Mouse (Mus musculus): ENCODE measurements around the gene Mmp19. TPM values are rescaled to one million over a fixed set of nuclear protein-coding genes. Genes with fewer than 3 reads are reported as not detected.

Mmp19 gene
- polyA plus RNA-seq, 1 experiment from 2014 or later: 0.60 TPM

DNA sequence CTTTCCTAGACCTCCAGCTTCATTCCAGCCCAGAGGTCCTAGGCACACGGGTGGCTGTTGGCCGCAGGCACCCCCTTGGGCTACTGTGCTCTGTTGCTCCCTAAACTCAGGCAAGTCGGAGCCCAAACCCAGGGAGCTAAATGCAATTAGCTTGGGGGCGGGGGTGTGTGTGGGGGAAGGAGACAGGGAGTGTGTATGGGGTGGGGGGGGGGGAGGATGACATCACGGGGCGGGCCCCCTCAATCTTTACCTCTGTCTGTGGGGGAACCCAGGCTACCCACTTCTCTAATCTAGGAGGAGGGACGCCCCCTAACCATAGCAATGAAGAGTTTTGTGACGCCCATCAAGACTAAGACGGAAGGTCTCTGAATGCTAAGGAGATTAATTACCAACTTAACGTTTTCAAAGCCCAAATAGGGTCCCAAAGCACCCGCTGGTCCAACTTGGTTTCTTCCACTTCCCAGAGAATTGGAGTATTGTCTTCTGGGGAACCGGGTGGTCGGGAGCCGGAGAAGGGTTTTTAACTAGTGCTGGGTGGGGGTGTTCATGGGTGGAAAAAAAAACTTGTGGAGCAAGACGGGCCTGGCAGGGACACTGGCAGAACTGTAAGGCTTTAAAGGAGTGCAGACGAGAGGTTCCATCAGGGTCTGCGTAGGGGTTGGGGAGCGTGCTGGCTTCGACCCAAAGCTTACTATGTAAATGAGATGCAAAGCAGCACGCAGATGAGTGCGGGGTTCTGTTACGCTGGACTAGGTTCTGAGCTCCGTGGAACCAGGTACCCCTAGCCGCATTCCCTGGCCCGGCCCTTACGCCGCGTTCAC lies 13.8 kb downstream of the Mmp19 start, which contains the start of gene Tmem198b:
Gene Tmem198b, minus strand, starts transcription at position 100 of the 821 bp plus-strand sequence.
- ATAC-seq (replicated peaks; ENCODE audit: low FRiP score) (peak; percentile 78), DNase-seq (ENCODE audit: low spot score) (peak; percentile 88)
- H3K27ac ChIP-seq (ENCODE audit: low read depth, low read length): peak within 1 kb of the TSS; percentile 89
- H3K36me3 ChIP-seq (ENCODE audit: control insufficient read depth, insufficient read depth, low read length): no peaks in the 10 kb centered on the region; the same call in 1 of the 2 replicates
- peak within 1 kb of the TSS; percentile 59 for H3K4me3 ChIP-seq (ENCODE audit: low read depth, low read length)
- peak within 1 kb of the TSS; percentile 91 for H3K9ac ChIP-seq (ENCODE audit: low read length)
- no peaks in the 10 kb centered on the region for H3K27me3 ChIP-seq (ENCODE audit: control insufficient read depth, insufficient read depth, low read length)
- peak within 1 kb of the TSS; percentile 65 for H3K4me2 ChIP-seq (ENCODE audit: low read depth, low read length, severe bottlenecking)
- H3K9me3 ChIP-seq (ENCODE audit: control insufficient read depth, low read length): no peaks in the 10 kb centered on the region
- under 1% methylated on average over 28 of the region's 28 CpGs for WGBS
- H3K4me1 ChIP-seq (replicated peaks; ENCODE audit: control insufficient read depth, insufficient read depth, low read length): peaks cover 13% of the 10 kb centered on the region; the same call in 1 of the 2 replicates

DNA sequence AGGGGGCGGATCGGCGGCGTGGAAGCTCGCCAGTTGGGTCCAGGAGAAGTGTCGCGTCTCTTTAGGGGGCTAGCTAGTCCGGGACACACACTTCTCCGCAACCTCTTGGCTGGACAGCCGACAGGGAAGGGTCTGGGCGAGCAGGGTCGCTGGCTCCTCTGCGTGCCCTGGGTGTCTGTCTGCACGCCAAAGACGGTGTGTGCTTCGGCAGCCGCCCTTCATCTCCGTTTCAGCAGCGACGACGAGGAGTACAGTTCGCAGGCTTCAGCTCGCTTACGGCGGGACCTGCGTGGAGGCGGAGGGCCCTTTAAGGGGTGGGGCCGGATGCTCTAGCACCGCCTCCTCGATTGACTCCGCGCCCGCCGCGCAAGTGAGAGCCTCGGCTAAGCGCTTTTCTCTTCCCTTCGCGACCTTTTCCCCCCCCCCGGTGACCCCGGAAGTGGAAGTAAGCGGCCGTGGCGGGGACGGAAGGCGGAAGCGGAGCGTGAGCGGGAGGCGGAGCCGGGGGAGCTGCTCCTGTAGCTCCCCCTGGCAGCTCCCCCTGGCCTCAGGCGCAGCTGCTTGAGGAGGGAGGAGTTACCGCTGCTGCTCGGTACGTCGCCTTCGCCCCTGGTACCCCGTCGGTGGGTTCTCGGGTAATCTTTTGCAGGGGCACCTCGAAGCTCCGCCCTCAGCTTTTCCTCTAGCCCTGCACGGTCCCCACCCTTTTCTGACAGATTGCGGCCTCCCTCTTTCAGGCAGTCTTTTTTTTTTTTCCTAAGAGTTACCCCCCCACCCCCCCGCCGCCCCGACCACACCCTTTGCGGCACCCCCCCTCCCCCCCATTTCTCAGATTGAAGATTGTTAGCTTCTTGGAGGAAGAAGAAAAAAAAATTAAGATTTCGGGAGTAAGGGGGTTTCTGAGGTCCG lies 14.6 kb downstream of the Mmp19 start:
- Histone ChIP-seq H3K27me3 (ENCODE audit: control insufficient read depth, insufficient read depth, low read length) (no peaks in the 10 kb centered on the region), H3K27ac (ENCODE audit: low read depth, low read length) (peak overlapping the region; percentile 89), H3K9ac (ENCODE audit: low read length) (peak overlapping the region; percentile 91), H3K4me2 (ENCODE audit: low read depth, low read length, severe bottlenecking) (peak overlapping the region; percentile 65), H3K4me3 (ENCODE audit: low read depth, low read length) (peak overlapping the region; percentile 59), H3K36me3 (ENCODE audit: control insufficient read depth, insufficient read depth, low read length) (no peaks in the 10 kb centered on the region; the same call in 1 of the 2 replicates), H3K9me3 (ENCODE audit: control insufficient read depth, low read length) (no peaks in the 10 kb centered on the region), H3K4me1 (replicated peaks; ENCODE audit: control insufficient read depth, insufficient read depth, low read length) (peaks cover 13% of the 10 kb centered on the region; the same call in 1 of the 2 replicates)
- DNase-seq (ENCODE audit: low spot score): peak; percentile 99
- under 1% methylated on average over 68 of the region's 70 CpGs for WGBS
- ATAC-seq (replicated peaks; ENCODE audit: low FRiP score): peak; percentile 92

DNA sequence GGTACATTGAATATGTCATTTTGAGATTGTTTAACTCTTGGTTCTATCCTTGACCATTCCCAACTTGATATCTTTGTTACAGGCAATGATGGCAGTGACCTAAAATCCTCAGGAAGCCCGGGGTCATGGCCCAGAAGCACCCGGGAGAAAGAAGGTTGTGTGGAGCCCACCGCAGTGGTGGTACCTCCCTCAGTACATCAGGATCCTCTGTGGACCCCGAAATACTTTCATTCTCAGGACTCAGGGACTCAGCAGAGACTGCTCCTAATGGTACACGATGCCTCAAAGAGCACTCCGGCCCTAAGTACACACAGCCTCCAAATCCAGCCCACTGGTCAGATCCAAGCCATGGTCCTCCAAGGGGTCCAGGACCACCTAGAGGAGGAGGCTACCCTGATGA lies 15.4 kb downstream of the Mmp19 start:
- Histone ChIP-seq H3K4me1 (replicated peaks; ENCODE audit: control insufficient read depth, insufficient read depth, low read length) (peaks cover 13% of the 10 kb centered on the region; the same call in 1 of the 2 replicates), H3K27ac (ENCODE audit: low read depth, low read length) (peak overlapping the region; percentile 89; the same call in 1 of the 2 replicates), H3K36me3 (ENCODE audit: control insufficient read depth, insufficient read depth, low read length) (no peaks in the 10 kb centered on the region; the same call in 1 of the 2 replicates), H3K4me3 (ENCODE audit: low read depth, low read length) (peak overlapping the region; percentile 59), H3K4me2 (ENCODE audit: low read depth, low read length, severe bottlenecking) (peak overlapping the region; percentile 65), H3K27me3 (ENCODE audit: control insufficient read depth, insufficient read depth, low read length) (no peaks in the 10 kb centered on the region), H3K9me3 (ENCODE audit: control insufficient read depth, low read length) (no peaks in the 10 kb centered on the region), H3K9ac (ENCODE audit: low read length) (peak overlapping the region; percentile 91)
- DNase-seq (ENCODE audit: low spot score) (no peak), ATAC-seq (replicated peaks; ENCODE audit: low FRiP score) (no peak)
- 78% methylated on average over 6 of the region's 6 CpGs for WGBS

DNA sequence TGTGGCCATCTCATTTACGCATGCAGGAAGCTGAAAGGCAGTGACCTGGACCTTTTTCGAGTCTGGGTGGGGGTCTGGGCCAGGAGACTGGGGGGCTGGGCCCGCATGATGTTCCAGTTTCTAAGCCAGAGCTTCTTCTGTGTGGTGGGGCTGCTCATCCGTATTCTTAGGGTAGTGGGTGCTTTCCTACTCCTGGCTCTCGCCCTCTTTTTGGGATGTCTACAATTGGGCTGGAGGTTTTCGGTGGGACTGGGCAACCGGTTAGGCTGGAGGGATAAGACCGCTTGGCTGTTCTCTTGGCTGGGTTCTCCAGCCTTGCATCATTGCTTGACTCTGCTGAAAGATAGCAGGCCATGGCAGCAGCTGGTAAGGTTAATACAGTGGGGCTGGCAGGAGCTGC lies 16.3 kb downstream of the Mmp19 start:
- ATAC-seq (replicated peaks; ENCODE audit: low FRiP score) (no peak), DNase-seq (ENCODE audit: low spot score) (no peak)
- Histone ChIP-seq H3K27ac (ENCODE audit: low read depth, low read length) (no peak overlapping the region), H3K4me1 (replicated peaks; ENCODE audit: control insufficient read depth, insufficient read depth, low read length) (peaks cover 13% of the 10 kb centered on the region; the same call in 1 of the 2 replicates), H3K36me3 (ENCODE audit: control insufficient read depth, insufficient read depth, low read length) (no peaks in the 10 kb centered on the region; the same call in 1 of the 2 replicates), H3K4me2 (ENCODE audit: low read depth, low read length, severe bottlenecking) (peak overlapping the region; percentile 65), H3K9me3 (ENCODE audit: control insufficient read depth, low read length) (no peaks in the 10 kb centered on the region), H3K27me3 (ENCODE audit: control insufficient read depth, insufficient read depth, low read length) (no peaks in the 10 kb centered on the region), H3K4me3 (ENCODE audit: low read depth, low read length) (peak overlapping the region; percentile 59; the same call in 1 of the 2 replicates), H3K9ac (ENCODE audit: low read length) (no peak overlapping the region; the same call in 1 of the 2 replicates)
- 94% methylated on average over 8 of the region's 8 CpGs for WGBS

DNA sequence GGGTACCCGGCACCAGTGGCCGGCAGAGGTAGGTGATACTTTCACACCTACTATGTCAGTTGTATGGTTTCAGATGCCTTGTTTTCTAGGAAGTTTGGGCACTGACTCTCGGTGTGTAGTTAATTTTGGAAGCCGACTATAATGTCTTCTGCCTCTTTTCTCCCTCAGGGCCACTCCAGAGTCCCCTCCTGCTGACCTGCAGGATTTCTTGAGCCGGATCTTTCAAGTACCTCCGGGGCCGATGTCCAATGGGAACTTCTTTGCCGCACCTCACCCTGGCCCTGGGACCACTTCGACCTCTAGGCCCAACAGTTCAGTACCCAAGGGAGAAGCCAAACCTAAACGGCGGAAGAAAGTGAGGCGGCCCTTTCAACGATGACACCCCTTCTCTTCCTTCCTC lies 26.3 kb downstream of the Mmp19 start, which contains the start of gene Sarnp:
Gene Sarnp, plus strand, starts transcription at position 301 of the 400 bp plus-strand sequence.
- ATAC-seq (replicated peaks; ENCODE audit: low FRiP score) (no peak), DNase-seq (ENCODE audit: low spot score) (no peak)
- Histone ChIP-seq H3K27ac (ENCODE audit: low read depth, low read length) (no peak within 1 kb of the TSS), H3K9ac (ENCODE audit: low read length) (no peak within 1 kb of the TSS), H3K9me3 (ENCODE audit: control insufficient read depth, low read length) (no peaks in the 10 kb centered on the region), H3K36me3 (ENCODE audit: control insufficient read depth, insufficient read depth, low read length) (peaks cover 17% of the 10 kb centered on the region; the same call in 1 of the 2 replicates), H3K4me2 (ENCODE audit: low read depth, low read length, severe bottlenecking) (no peak within 1 kb of the TSS), H3K4me3 (ENCODE audit: low read depth, low read length) (no peak within 1 kb of the TSS), H3K4me1 (replicated peaks; ENCODE audit: control insufficient read depth, insufficient read depth, low read length) (no peaks in the 10 kb centered on the region), H3K27me3 (ENCODE audit: control insufficient read depth, insufficient read depth, low read length) (no peaks in the 10 kb centered on the region)
- 95% methylated on average over 13 of the region's 13 CpGs for WGBS

DNA sequence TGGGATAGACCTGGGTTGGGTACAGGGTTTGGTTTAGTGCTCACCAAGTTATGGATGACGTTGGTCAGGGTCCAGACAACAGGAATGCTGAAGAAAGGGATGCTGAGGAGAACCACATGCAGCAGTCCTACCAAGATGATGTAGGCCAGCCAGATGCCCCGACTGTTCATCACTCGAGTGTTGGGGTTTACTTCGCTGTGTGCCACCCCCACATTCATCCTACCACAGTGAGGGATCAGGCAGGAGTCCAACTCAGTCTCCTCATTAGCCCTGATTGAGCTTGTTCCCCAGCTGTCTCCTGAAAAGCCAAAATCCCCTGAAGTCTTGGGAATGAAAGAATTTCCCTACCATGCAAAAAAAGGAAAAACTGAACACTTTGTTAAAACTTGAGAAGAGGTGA lies 29.5 kb downstream of the Mmp19 start:
- H3K36me3 ChIP-seq (ENCODE audit: control insufficient read depth, insufficient read depth, low read length): peaks cover 11% of the 10 kb centered on the region; the same call in 1 of the 2 replicates
- no peak overlapping the region for H3K4me3 ChIP-seq (ENCODE audit: low read depth, low read length)
- H3K4me1 ChIP-seq (replicated peaks; ENCODE audit: control insufficient read depth, insufficient read depth, low read length): no peaks in the 10 kb centered on the region; the same call in 1 of the 2 replicates
- H3K27me3 ChIP-seq (ENCODE audit: control insufficient read depth, insufficient read depth, low read length): no peaks in the 10 kb centered on the region
- no peaks in the 10 kb centered on the region for H3K9me3 ChIP-seq (ENCODE audit: control insufficient read depth, low read length)
- DNase-seq (ENCODE audit: low spot score): no peak
- no peak for ATAC-seq (replicated peaks; ENCODE audit: low FRiP score)
- WGBS: 92% methylated on average over 4 of the region's 4 CpGs
- H3K9ac ChIP-seq (ENCODE audit: low read length): no peak overlapping the region
- H3K27ac ChIP-seq (ENCODE audit: low read depth, low read length): no peak overlapping the region
- H3K4me2 ChIP-seq (ENCODE audit: low read depth, low read length, severe bottlenecking): no peak overlapping the region

DNA sequence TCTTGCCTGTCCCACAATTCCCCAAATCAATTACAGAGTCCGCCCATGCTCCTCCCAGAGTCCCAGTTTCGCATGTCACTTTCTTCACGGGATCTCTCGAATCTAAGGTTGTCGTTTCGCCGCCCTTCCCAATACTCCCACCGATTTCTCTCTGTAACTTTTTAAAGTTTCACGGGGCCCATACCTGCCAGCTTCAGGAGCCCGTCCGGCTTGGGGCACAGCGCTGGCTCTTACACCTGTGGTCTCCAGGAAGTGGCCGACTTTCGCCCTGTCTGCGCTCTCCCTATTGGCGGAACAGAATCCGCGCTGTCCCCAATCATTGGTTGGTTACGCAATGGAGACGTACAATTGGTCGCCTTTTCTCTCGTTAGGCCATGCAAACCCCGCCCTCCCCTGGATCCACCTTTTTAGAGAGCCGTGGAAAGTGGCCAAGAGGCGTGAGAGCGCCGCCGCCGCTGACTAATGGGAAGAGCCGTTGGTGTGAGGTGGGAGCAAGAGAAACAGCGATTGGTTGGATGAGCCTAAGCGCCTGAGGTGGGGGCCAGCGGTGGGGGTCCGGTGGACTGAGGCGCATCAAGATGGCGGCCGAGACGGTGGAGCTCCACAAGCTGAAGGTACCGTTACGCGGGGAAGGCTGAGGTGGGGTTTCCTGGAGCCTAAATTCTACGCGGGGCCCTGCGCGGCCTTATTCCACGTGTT lies 30.8 kb downstream of the Mmp19 start, which contains the start of gene Ormdl2:
Gene Ormdl2, minus strand, starts transcription at position 288 of the 699 bp plus-strand sequence.
- DNase-seq (ENCODE audit: low spot score) (peak; percentile 99), ATAC-seq (replicated peaks; ENCODE audit: low FRiP score) (peak; percentile 100)
- peak within 1 kb of the TSS; percentile 87 for H3K9ac ChIP-seq (ENCODE audit: low read length)
- H3K36me3 ChIP-seq (ENCODE audit: control insufficient read depth, insufficient read depth, low read length): peaks cover 9% of the 10 kb centered on the region; the same call in 1 of the 2 replicates
- peak within 1 kb of the TSS; percentile 89 for H3K4me3 ChIP-seq (ENCODE audit: low read depth, low read length)
- WGBS: under 1% methylated on average over 46 of the region's 46 CpGs
- H3K4me2 ChIP-seq (ENCODE audit: low read depth, low read length, severe bottlenecking): peak within 1 kb of the TSS; percentile 81
- H3K9me3 ChIP-seq (ENCODE audit: control insufficient read depth, low read length): no peaks in the 10 kb centered on the region
- H3K27me3 ChIP-seq (ENCODE audit: control insufficient read depth, insufficient read depth, low read length): no peaks in the 10 kb centered on the region
- peak within 1 kb of the TSS; percentile 46; the same call in 1 of the 2 replicates for H3K27ac ChIP-seq (ENCODE audit: low read depth, low read length)
- H3K4me1 ChIP-seq (replicated peaks; ENCODE audit: control insufficient read depth, insufficient read depth, low read length): no peaks in the 10 kb centered on the region; the same call in 1 of the 2 replicates
